Mouse (Mus musculus) hematopoietic stem cell, adult 5-6 weeks (primary cell): ENCODE measurements around the gene Ing1. TPM values are rescaled to one million over a fixed set of nuclear protein-coding genes. Genes with fewer than 3 reads are reported as not detected.

Source experiments
- total RNA-seq: library from RNA; stranded (forward); fragments of 172-1452, 232-1000 nt; gene quantifications from 2 replicates; pipeline ENCODE4 v1.2.3, GENCODE M21; 2017

Ing1 gene
- total RNA-seq, 1 experiment from 2014 or later: 67.9 TPM

Other genes starting within 250 kb of the Ing1 start
- gene Col4a2, start 242.8 kb upstream of the Ing1 start, total RNA-seq: 16.1 and 16.9 TPM in 2 replicates
- gene Col4a1, start 242.7 kb upstream of the Ing1 start, total RNA-seq: 17.3 and 30.0 TPM in 2 replicates
- gene Rab20, start 76.9 kb upstream of the Ing1 start, total RNA-seq: 5.0 and 6.4 TPM in 2 replicates
- gene Naxd, start 58.1 kb upstream of the Ing1 start, total RNA-seq: 53.2 and 56.3 TPM in 2 replicates
- gene Cars2, start 4.8 kb upstream of the Ing1 start, total RNA-seq: 37.0 and 41.1 TPM in 2 replicates
- 111 and 131 TPM in 2 replicates for gene Ankrd10, start 80.2 kb downstream of the Ing1 start, total RNA-seq
- not detected in 2 replicates for gene 1700016D06Rik, start 145.5 kb downstream of the Ing1 start, total RNA-seq
- gene Arhgef7, start 172.2 kb downstream of the Ing1 start, total RNA-seq: 22.5 and 25.6 TPM in 2 replicates